Mouse (Mus musculus) MEL-GATA-1-ER (cell line): ENCODE measurements around the gene Ccdc126.
A peak's percentile ranks its signal among the peaks of the same experiment; 100 is the strongest.

ENCODE experiments used
- DNase-seq: peaks from one replicate; pipeline ENCODE4 v3.0.0-alpha.2; 2012; ENCODE audit warnings: low read depth; ENCODE audit errors: extremely low read depth

Gene Ccdc126

GRCm38 (mm10) chr6:49343737-49344469 lies 24.8 kb downstream of the Ccdc126 start:
- no peak for DNase-seq

GRCm38 (mm10) chr6:49349826-49350225 lies 30.8 kb downstream of the Ccdc126 start:
- no peak for DNase-seq

DNA sequence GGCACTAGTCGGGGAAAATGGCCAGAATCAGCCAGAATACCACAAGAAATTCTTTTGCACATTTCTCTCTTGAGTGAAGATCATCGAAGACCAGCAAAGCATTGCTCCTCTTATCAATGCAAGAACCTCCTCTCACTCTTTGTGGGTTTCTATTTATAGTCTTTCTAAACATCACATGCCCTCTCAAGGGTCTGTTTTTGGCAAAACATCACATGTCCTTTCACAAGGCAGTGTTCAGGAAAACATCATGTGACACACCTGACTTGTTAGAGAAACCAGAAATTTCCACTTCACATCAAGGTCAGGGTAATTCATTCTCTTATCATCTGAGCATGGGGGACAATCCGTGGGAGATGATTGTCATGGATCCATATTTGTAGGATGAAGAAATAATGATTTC lies 35.5 kb downstream of the Ccdc126 start:
- DNase-seq = no peak

DNA sequence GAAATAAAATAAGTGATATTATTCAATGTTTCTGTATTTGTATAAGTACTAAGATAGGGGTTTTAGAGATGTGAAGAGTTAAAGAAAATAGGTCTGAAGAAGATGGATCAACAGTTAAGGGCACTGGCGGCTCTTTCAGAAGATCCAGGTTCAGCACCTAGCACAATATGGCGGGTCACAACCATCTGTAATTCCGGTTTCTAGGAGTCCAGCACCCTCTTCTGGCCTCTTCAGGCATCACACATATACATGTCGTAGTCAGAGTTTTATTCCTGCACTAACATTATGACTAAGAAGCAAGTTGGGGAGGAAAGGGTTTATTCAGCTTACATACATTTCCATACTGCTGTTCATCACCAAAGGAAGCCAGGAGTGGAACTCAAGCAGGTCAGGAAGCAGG lies 36.1 kb downstream of the Ccdc126 start:
- DNase-seq = peak; percentile 31

DNA sequence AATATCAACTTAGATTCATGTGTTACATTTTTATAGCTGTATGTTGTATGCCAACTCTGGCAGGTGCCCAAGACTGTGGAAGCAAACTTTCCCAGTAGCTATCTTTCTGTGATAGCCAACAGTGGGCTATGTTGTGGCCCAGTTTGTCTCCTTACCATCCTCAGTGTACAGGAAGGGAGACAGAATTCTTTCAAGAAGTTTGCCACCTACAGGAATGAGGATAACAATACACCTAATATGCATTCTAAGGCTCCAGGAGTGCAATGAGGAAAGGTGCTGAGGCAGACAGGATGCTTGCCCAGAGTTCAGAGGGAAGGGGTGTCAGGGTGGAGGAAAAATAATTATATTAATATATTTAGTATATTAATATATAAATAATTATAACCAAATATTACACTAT lies 41.3 kb downstream of the Ccdc126 start:
- no peak for DNase-seq

GRCm38 (mm10) chr6:49367159-49368054 lies 48.3 kb downstream of the Ccdc126 start, which contains the start of gene Fam221a:
Fam221a (plus strand) TSS chr6:49367739.
- peak; percentile 63 for DNase-seq

DNA sequence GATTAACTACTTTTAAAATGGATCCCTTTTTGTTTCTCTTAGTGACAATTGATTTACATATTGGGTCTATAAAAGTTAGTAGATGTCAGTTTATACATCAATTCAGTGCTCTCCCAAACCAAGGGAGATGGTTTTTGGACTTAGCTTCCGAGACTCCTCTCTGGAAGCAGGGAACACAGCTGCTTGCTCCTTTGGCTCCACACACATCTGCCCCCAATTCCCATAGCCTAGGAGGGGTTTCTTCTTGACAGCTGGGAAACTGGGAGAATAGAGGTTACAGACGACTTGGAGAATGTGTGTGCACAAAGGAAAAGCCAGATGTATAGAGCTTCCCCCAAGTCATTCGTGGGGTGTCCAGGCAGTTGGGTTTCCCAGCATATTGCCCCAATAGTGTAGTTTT lies 49.1 kb downstream of the Ccdc126 start:
- DNase-seq = no peak

GRCm38 (mm10) chr6:49372705-49373104 lies 53.6 kb downstream of the Ccdc126 start:
- no peak for DNase-seq

DNA sequence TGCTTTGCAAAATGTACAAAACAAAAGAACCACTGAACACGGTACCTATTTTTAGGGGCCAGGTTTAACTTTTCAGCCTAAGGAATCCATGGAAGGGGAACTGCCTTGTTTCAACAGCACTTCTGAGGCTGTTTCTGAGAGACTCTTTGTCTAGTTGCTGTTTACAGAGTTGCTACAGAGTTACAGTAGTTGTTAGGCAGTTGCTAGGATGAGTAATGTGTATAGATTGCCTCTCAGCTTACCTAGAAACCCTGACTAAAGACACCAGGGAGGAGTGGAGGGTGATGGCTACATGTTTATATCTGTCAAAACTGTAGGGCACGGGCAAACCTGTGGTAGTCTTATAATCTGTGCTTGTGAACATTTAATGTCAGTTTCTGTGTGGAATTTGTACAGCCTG lies 54.9 kb downstream of the Ccdc126 start:
- no peak for DNase-seq

- DNase-seq = no peak
Observed at GRCm38 (mm10) chr6:49378328-49378727, 59.3 kb downstream of the Ccdc126 start.
